Mouse (Mus musculus): ENCODE results near the gene Sorbs1.

Gene Sorbs1

DNA sequence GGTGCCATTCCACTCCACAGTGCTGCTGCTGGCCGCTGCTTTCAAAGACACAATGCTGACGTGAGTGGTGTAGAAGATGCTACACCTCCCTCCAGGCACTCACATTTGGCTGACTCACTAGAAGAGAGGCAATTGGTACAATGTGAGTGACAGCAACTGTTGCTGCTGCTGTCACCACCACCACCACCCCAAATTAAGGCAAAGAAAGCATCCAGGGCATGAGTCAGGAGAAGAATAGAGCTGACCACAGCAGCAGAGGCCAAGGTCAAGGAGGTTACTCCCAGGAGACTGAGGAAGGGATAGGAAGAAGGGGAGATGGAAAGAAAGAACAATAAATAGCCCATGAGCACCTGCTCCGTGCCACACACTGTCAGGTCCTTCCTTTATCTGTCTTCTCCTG lies 84.4 kb downstream of the Sorbs1 start:
- DNase-seq (ENCODE audit: low read depth, low spot score) = no peak
- H3K27me3 ChIP-seq (ENCODE audit: control insufficient read depth, insufficient read depth, low read length, poor library complexity, severe bottlenecking) = no peaks in the 10 kb centered on the region
- no peaks in the 10 kb centered on the region for H3K36me3 ChIP-seq (ENCODE audit: control insufficient read depth, insufficient read depth, low read length, poor library complexity, severe bottlenecking)

DNA sequence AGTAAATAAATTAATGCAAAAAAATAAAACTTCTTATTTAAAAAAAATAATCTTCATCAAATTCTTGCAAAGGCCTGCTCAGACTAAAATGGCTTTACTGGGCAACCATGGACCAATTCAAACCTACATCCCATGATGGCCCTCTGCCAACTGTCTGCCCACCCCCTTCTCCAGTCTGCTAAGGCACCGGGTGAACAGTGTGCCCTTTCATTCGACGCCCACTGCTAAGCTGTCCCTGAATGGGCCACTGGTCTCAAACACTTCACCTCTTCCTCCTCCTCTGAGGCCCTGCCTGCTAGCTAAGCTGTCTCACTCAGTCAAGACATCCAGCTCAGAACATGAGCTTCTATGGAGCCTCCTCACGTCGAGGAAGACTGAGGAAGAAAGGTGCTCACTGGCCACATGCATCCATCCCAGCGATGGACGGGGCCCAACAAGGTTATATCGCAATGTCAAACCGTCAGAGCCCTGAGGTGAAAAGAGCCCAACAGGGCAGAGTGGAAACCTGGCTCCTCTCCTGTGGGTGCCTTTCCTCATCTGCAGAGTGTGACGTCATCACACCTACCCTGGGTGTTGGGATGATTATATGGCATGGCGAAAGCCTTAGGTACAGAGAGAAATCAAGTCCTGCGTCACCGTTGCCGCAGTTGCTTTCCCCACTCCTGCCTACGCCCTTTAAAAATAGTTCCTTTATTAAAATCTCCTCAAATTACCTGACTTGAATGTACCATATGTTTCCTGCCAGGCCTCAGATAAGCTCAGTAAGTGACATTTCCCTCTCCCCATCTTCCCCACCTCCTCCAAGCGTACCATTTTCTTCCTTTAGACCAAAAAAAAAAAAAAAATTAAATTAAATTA lies 87.2 kb downstream of the Sorbs1 start:
- DNase-seq (ENCODE audit: low read depth, low spot score) = no peak
- H3K27me3 ChIP-seq (ENCODE audit: control insufficient read depth, insufficient read depth, low read length, poor library complexity, severe bottlenecking) = no peaks in the 10 kb centered on the region

DNA sequence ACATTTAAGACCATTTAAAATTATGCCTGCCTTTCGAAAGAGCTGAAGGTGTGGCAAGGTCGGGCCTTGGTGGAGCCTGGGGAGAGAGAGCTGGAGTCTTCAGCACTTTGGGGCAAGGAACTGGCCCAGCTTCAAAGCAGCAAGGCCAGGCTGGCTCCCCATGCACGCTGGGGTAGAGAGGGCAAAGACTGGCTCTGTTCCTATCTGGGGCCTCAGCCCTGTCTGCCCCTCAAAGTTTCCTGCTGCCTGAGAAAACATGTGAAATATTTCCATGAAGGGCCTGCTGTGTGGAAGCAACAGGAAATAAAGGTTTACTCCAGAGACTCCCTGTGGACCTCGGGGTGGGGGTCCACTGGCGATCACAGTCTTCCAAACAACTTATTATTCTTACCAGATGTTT lies 88.3 kb downstream of the Sorbs1 start:
- no peak for DNase-seq (ENCODE audit: low read depth, low spot score)
- H3K27me3 ChIP-seq (ENCODE audit: control insufficient read depth, insufficient read depth, low read length, poor library complexity, severe bottlenecking) = no peaks in the 10 kb centered on the region
- H3K36me3 ChIP-seq (ENCODE audit: control insufficient read depth, insufficient read depth, low read length, poor library complexity, severe bottlenecking) = no peaks in the 10 kb centered on the region

More for the DNA sequence above, 87.2 kb downstream of the Sorbs1 start:
- H3K36me3 ChIP-seq (ENCODE audit: control insufficient read depth, insufficient read depth, low read length, poor library complexity, severe bottlenecking) = no peaks in the 10 kb centered on the region

DNA sequence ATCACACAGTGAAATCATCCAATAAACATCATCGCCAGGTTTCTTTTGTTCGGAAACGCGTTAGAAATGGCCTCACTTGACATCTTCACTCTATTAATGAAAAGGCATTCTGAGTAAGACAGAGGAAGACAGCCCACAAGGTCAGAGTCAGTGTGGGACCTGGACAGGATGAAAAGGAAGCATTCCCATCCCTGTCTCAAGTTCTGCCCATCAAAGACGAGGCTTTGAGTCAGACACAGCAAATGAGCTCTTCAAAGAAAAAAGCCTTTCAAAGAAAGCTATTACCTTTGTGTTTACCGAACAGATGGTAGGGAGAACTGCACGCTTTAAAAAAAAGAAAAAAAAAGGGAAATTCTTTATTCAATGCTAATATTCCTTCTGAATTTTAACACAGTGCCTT lies 92.5 kb downstream of the Sorbs1 start:
- DNase-seq (ENCODE audit: low read depth, low spot score) = no peak
- no peaks in the 10 kb centered on the region for H3K36me3 ChIP-seq (ENCODE audit: control insufficient read depth, insufficient read depth, low read length, poor library complexity, severe bottlenecking)
- no peaks in the 10 kb centered on the region for H3K27me3 ChIP-seq (ENCODE audit: control insufficient read depth, insufficient read depth, low read length, poor library complexity, severe bottlenecking)

DNA sequence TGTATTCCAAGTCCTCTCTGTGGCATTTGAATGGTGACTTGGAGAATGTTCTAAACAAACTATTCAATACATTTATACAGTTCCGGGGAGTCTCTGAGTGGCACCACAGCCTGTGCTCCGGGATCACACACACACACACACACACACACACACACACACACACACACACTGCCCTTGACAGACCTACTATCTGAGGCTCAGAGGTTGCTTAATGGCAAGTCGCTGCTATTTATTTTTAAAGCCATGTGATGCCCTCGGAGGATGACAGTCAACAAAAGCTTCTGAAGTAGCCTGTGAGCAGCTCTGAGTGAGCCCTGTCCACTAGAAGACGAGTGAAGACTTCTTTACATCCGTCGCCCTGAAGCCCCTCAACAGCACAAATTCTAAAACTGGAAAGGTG lies 94.3 kb downstream of the Sorbs1 start:
- DNase-seq (ENCODE audit: low read depth, low spot score) = no peak
- Histone ChIP-seq H3K27me3 (ENCODE audit: control insufficient read depth, insufficient read depth, low read length, poor library complexity, severe bottlenecking) (no peaks in the 10 kb centered on the region), H3K36me3 (ENCODE audit: control insufficient read depth, insufficient read depth, low read length, poor library complexity, severe bottlenecking) (no peaks in the 10 kb centered on the region)

DNA sequence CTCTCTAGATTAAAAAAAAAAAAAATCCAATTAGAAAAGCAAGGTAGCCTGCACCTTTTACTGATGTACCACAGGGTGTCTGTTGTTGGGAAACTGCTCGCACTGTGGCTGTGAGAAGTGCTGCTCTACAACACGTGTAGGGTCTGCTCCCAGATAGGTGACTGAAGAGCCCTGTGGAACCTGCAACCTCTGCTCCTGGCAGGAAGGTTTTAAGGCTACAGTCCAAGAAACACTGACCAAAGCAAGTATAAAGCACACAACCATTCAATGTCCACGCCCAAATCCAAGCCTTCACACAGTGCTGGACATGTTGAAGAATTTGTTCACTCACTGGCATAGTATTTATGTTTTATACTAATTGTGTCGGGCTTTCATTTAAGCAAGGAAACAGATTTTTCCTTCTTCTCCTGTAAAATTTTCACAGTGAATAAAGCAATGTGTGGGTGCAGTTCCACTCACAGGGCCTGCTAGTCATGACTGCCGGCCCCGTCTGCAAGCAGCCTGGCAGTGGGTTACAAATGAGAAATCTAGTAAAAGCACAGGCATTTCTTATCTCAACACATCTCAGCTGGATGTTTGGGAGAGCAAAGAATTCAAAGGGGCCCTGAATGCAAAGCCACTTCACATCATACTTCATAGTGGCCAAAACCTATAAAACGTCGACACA lies 96.3 kb downstream of the Sorbs1 start:
- Histone ChIP-seq H3K36me3 (ENCODE audit: control insufficient read depth, insufficient read depth, low read length, poor library complexity, severe bottlenecking) (no peaks in the 10 kb centered on the region), H3K27me3 (ENCODE audit: control insufficient read depth, insufficient read depth, low read length, poor library complexity, severe bottlenecking) (no peaks in the 10 kb centered on the region)
- DNase-seq (ENCODE audit: low read depth, low spot score) = no peak

DNA sequence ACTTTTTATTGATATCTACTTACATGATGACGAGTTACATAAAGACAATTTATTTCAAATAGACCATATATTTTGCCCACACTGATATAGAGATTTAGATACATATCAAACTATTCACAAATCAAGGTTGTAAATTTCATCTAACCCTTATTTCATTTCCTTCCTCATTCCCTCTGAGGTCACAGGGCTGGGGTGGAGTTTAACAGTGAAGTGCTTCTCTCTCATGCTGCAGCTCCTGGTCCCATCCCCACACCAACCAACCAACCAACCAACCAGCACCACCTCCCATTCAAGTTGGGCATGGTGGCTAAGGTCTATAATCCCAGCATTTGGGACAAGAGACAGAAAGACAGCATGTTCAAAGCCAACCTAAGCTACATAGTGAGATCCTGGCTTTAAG lies 97.9 kb downstream of the Sorbs1 start:
- no peak for DNase-seq (ENCODE audit: low read depth, low spot score)
- no peaks in the 10 kb centered on the region for H3K36me3 ChIP-seq (ENCODE audit: control insufficient read depth, insufficient read depth, low read length, poor library complexity, severe bottlenecking)

DNA sequence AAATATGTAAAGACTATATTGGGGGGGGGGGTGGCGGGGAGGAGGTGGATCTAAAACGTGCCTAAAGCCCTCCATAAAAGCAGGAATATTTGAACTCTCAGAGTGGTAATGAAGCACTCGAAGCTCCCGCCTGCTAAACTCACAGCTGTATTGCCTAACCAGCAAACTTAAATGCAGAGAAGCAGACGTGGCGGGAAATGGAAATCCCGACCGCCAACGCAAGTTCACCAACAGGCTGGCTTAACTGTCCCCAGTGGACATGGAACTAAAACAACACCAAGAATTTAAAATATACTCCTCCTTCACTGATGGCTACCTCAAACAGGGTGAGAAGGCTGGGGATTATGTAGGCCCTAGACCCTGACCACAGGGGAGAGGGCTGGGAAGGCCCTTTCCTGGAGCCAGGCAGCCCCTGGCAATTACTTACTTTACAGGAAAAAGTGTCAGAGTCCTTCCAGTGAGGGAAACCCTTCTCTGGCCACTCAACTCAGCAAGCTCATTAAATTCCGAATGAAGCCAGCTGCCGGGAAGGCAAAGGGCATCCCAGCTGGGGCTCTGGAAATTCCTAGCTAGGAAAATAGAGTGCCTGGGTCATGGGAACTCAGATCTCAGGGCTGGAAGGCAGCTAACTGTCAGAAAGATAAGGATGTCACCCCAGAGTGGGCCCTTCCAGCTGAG lies 98.6 kb downstream of the Sorbs1 start:
- DNase-seq (ENCODE audit: low read depth, low spot score) = no peak

More for the DNA sequence above, 97.9 kb downstream of the Sorbs1 start:
- H3K27me3 ChIP-seq (ENCODE audit: control insufficient read depth, insufficient read depth, low read length, poor library complexity, severe bottlenecking) = no peaks in the 10 kb centered on the region

DNA sequence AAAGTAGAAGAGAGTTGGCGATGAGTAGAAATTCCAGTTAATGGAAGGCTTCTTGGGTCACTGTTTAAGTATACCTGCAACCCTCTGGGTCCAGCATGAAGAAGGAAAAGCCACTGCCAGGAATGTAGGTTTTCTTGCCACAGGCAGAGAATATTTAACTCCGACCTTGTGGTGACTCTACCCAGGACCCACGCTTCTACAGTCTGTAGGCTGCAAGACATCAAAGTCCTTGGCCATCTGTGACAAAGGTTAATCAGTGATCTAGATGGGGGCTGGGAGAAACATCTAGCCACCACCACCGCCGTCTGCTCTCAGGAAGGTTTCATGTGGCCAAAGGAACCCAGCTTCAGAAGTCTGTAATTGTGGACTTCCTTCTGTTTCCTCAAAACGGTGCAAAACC lies 99.2 kb downstream of the Sorbs1 start:
- no peaks in the 10 kb centered on the region for H3K27me3 ChIP-seq (ENCODE audit: control insufficient read depth, insufficient read depth, low read length, poor library complexity, severe bottlenecking)
- no peaks in the 10 kb centered on the region for H3K36me3 ChIP-seq (ENCODE audit: control insufficient read depth, insufficient read depth, low read length, poor library complexity, severe bottlenecking)
- no peak for DNase-seq (ENCODE audit: low read depth, low spot score)

More for the DNA sequence above, 98.6 kb downstream of the Sorbs1 start:
- no peaks in the 10 kb centered on the region for H3K27me3 ChIP-seq (ENCODE audit: control insufficient read depth, insufficient read depth, low read length, poor library complexity, severe bottlenecking)
- H3K36me3 ChIP-seq (ENCODE audit: control insufficient read depth, insufficient read depth, low read length, poor library complexity, severe bottlenecking) = no peaks in the 10 kb centered on the region

DNA sequence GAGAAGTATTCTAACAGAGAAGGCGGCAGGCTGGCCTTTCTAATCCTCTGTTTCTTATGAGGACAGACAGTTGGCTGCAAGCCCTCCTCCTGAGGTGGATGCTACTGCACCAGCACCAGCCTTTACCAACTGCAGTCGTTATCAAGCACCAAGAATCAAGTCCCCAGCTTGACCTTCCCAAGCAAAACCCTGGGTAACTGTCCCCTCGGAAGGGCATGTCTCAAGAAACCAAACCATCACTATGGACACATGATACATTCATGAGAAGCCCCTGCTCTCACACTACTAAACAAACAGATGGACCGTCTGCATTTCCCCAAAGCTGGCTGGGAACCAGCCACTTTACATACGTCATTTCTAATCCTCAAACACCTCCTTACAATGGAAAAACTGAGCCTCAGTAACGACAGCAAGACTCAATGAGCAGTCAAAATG lies 102.2 kb downstream of the Sorbs1 start:
- Histone ChIP-seq H3K36me3 (ENCODE audit: control insufficient read depth, insufficient read depth, low read length, poor library complexity, severe bottlenecking) (no peaks in the 10 kb centered on the region), H3K27me3 (ENCODE audit: control insufficient read depth, insufficient read depth, low read length, poor library complexity, severe bottlenecking) (no peaks in the 10 kb centered on the region)

DNA sequence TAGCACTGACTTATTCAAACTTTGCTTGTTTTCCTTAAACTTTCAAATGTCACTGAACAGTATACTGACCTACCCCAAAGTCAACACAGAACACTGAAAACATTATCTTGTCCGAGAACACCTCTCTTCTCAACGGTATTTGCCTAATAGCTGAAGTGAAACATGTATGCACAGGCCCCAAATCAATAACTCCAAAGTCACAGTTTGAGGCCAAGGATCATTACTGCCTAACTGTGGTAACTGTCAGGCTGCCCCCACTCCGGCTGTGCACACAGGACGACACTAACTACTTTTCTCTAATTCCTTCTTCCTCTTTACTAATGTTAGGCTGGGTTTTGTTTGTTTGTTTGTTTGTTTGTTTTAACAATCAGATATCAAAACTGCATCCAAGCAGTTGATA lies 103.1 kb downstream of the Sorbs1 start:
- no peak for DNase-seq (ENCODE audit: low read depth, low spot score)
- no peaks in the 10 kb centered on the region for H3K27me3 ChIP-seq (ENCODE audit: control insufficient read depth, insufficient read depth, low read length, poor library complexity, severe bottlenecking)
- no peaks in the 10 kb centered on the region for H3K36me3 ChIP-seq (ENCODE audit: control insufficient read depth, insufficient read depth, low read length, poor library complexity, severe bottlenecking)

More for the DNA sequence above, 102.2 kb downstream of the Sorbs1 start:
- DNase-seq (ENCODE audit: low read depth, low spot score) = no peak

DNA sequence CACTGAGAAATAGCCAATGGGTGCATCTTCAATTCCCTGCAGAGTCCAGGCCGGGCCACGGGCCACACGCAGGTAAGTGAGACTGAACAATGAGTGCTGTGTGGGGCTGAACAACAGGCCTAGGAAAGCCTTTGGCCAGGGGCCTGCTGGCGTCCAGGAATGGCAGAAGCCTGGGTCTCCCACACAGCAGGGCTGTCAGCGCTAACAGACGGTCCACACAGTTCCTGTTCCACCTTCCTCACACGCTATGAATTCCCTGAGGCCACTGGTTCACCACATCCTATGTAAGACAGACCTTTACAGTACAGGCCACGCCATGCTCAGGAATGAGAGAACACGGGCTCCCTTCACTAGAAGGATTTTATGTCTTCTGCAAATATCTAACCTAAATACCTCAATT lies 103.5 kb downstream of the Sorbs1 start:
- Histone ChIP-seq H3K36me3 (ENCODE audit: control insufficient read depth, insufficient read depth, low read length, poor library complexity, severe bottlenecking) (no peaks in the 10 kb centered on the region), H3K27me3 (ENCODE audit: control insufficient read depth, insufficient read depth, low read length, poor library complexity, severe bottlenecking) (no peaks in the 10 kb centered on the region)
- no peak for DNase-seq (ENCODE audit: low read depth, low spot score)

DNA sequence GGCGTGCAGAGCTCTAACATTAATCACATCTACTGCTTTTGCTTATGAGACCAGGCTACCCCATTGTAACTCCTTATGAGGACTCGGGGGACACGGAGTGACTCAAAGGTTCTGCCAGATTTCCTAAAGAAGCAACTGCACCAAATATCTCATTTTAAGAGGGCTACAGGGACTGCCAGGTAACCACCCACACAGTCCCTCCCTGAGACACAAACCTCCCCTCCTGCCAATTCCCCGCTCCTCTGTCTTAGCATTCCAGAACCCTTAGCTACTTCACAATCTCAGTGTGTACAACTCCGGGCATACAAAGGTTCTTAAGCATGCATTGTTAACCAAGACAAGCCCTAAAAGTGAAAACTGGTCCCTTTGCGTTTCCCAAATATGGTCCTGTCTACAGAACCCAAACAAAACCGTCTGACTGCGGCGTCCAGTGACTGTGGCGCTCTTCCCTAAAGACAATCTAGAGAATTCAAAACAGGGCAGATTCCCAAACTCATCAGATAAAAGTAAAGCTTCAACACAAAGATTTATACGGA lies 104.0 kb downstream of the Sorbs1 start:
- Histone ChIP-seq H3K36me3 (ENCODE audit: control insufficient read depth, insufficient read depth, low read length, poor library complexity, severe bottlenecking) (no peaks in the 10 kb centered on the region), H3K27me3 (ENCODE audit: control insufficient read depth, insufficient read depth, low read length, poor library complexity, severe bottlenecking) (no peaks in the 10 kb centered on the region)
- no peak for DNase-seq (ENCODE audit: low read depth, low spot score)

DNA sequence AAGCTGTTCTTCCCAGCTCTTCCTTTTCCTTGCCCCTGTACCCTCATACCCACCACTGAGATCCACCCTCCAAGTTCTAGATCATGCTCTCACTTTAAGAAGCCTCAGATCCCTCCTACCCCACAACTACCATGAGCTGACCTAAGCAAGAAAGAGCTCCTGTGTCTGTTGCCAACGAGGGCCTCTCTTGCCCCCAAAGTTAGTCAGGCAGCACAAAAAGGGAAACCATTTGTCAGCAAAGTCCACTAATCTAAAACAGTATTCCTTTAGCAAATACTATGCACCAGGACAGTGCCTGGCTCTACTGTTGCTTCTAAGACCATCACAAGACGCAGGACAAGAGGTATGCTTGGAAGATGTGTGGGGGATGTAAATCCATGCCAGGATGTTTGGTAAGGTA lies 106.4 kb downstream of the Sorbs1 start:
- no peaks in the 10 kb centered on the region for H3K27me3 ChIP-seq (ENCODE audit: control insufficient read depth, insufficient read depth, low read length, poor library complexity, severe bottlenecking)
- DNase-seq (ENCODE audit: low read depth, low spot score) = no peak
- H3K36me3 ChIP-seq (ENCODE audit: control insufficient read depth, insufficient read depth, low read length, poor library complexity, severe bottlenecking) = no peaks in the 10 kb centered on the region

DNA sequence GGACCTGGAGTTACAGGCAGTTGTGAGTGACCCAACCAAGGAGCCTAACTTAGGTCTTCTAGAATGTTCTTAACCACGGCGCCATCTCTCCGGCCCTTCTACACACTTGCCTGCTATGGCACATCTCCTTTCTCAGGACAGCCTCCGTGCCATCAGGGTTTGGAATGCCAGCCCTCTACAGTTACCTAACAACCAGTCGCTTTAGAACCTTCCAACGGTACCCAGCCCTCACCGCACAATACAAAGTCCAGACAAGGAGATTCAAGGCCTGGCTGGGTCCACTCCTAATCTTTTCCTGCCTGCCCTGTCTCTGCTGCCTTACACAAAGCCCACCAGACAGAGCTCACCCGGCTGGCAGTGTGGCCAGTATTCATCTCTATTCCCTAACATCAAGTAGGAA lies 106.9 kb downstream of the Sorbs1 start:
- no peaks in the 10 kb centered on the region for H3K27me3 ChIP-seq (ENCODE audit: control insufficient read depth, insufficient read depth, low read length, poor library complexity, severe bottlenecking)
- DNase-seq (ENCODE audit: low read depth, low spot score) = no peak
- no peaks in the 10 kb centered on the region for H3K36me3 ChIP-seq (ENCODE audit: control insufficient read depth, insufficient read depth, low read length, poor library complexity, severe bottlenecking)

Data from splenic B cell, adult 2 months (primary cell).